Mouse (Mus musculus): ENCODE data around the gene Hs6st3.
A peak's percentile ranks its signal among the peaks of the same experiment; 100 is the strongest.

The Hs6st3 gene

DNA sequence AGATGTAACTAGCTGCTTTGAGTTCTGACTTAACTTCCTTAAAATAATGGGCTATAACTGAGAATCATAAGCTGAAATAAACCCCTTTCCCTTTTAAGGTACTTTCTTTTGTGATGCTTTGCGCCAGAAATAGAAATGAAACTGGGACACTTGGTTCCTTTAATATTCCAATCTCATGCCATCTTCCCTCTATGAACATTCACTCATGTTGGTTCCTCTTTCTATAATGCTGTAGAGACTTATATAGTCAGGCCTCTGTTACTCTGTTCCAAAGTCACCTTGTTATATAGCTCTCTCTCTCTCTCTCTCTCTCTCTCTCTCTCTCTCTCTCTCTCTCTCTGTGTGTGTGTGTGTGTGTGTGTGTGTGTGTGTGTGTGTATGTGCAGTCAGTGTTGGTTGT, 504.7 kb downstream of the Hs6st3 start:
- no peak for DNase-seq (ENCODE audit: low spot score in 2 of 2)

GRCm38 (mm10) chr14:119643840-119644239, 505.7 kb downstream of the Hs6st3 start:
- no peak for DNase-seq (ENCODE audit: low spot score in 2 of 2)

DNA sequence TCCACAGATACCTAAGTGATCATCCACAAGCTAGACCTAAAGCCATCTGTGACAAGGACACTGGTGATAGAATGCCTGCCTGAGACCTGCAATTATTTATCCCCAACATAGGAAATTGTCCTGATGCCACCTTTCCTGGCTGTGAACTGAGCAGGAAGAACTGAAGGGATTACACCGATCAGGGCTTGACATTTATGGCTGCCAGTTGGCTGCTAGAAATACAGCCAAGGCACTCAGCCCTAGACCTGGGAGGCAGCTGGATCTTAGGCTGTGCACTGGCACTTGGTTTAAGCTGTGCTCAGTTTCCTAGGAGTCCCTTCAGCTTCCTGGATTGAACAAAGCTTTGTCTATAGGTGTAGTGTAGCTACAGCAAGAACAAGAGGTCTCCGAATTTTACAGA, 518.8 kb downstream of the Hs6st3 start:
- no peak for DNase-seq (ENCODE audit: low spot score in 2 of 2)

DNA sequence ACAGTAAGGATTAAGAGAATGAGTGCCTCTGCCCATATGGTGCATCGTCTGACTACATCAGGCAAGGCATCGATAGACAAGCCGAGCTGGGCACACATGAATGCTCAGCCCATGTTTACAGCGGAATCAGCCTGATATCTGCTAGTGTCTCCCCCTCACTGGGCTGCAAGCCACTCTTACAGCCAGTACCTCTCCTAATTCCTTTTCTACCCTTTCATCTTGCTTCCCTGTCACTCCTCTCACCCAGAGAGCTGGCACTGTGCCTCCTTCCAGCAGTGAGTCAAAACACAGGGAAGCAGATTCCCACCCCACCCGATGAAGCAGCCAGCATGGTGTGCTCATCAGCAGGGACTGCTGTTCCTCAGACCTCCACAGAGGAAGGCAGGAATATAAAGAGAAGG, 527.6 kb downstream of the Hs6st3 start:
- DNase-seq (ENCODE audit: low spot score in 2 of 2), result peak in 1 of 2 experiments; percentile 45

DNA sequence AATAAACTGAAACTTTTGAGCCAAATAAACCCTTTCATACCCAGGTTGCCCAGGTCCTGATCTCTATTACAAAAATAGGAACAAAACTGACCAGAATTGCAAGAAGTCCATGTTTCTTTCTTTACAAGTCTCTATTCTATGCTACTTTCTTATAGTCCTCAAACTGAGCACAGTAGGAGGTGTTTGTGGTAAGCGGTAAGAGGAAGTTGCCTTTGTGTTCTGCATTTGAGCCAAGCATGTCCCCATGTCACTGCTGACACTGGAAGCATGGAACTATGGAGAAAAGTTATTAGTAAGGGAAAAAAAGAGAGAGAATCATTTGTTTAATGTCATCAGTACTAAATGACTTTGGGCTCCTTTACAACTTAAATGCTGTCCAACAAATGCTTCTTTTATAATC, 529.3 kb downstream of the Hs6st3 start:
- no peak for DNase-seq (ENCODE audit: low spot score in 2 of 2)

GRCm38 (mm10) chr14:119670836-119671587, 532.9 kb downstream of the Hs6st3 start:
- DNase-seq (ENCODE audit: low spot score in 2 of 2), result no peak

DNA sequence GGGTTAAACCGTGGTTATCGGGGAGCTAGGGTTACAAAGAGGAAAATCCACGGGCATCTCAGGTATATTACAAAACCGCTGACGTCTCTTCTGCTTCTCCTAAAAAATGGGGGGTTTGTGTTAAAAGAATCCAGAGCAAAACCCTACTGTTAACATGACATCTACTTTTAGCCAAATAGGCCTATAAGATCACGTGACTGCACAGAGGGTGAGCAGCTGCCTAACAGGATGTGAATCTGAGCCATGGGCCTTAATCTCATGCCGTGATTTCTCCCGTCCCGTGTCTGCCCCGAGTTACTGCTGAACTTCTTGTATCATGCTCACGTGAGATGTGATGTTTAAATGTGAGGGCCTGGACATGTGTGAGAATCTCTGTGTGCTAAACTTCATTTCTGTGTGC, 540.4 kb downstream of the Hs6st3 start:
- no peak for DNase-seq (ENCODE audit: low spot score in 2 of 2)

DNA sequence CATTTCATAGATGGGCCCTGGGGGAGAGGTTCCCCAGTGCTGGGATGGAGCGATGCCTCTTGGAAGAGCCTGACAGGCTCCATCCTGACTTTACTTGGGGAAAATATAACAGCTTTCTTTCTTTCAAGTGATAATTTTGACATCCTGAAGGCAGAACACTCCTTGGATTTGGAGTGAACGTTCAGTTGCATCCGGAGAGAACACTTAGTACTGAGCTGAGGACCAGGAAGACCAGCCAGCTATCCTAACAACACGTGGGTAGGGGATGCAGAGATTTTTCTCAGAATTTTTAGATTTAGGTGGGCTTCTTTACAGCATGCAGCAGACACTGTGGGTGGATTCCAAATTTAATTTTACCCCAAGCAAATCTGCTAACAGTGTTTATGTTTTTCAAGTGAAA, 541.9 kb downstream of the Hs6st3 start:
- DNase-seq (ENCODE audit: low spot score in 2 of 2), result no peak

DNA sequence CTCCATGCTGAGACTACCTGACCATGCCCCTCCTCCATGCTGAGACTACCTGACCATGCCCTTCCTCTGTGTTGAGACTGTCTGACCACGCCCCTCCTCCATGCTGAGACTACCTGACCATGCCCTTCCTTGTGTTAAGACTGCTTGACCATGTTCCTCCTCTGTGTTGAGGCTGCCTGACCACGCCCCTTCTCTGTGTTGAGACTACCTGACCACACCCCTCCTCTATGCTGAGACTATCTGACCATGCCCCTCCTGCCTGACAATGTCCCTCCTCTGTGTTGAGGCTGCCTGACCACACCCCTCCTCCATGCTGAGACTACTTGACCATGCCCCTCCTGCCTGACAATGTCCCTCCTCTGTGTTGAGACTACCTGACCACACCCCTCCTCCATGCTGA, 549.7 kb downstream of the Hs6st3 start:
- DNase-seq (ENCODE audit: low spot score in 2 of 2), result no peak

- no peak for DNase-seq (ENCODE audit: low spot score in 2 of 2)
These were observed 561.8 kb downstream of the Hs6st3 start for GRCm38 (mm10) chr14:119699982-119700381.

DNA sequence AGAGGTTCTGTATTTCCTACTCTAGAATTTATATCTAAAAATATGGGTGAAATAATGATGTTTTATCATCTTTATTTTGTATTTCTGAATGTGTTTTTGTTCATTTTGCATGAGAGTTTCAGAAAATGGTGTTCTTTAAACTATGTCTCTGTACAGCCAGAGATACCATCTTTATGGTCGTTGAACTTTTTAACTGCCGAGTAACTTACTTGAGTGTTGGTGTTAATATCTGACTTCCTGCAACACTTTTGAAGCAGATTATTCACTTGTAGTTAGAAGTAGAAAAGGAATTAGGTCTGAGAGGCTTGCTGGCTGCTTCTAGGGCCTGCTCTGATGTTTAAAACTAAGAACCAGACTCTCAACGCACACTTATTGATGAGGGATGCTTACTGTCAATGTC, 576.6 kb downstream of the Hs6st3 start:
- no peak for DNase-seq (ENCODE audit: low spot score in 2 of 2)

- no peak for DNase-seq (ENCODE audit: low spot score in 2 of 2)
These were observed 579.2 kb downstream of the Hs6st3 start for GRCm38 (mm10) chr14:119717323-119717722.

DNA sequence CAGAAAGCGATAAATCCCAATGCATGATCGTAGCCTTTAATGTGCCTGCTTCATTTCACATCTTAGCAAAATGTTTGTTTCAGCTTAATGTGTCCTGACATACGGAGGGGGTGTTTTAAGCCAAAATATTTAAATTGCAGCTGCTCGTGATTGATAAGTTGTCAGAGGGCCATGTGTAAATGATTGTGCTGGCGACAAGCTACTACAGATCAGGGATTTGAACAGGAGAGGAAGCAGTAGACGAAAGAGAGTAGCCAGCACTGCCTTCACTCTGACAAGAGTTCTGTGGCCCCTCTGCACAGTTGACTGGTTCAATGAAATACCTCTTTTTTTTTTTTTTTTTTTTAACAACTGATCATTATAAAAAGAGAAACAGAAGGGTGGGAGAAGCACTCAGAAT, 587.0 kb downstream of the Hs6st3 start:
- DNase-seq (ENCODE audit: low spot score in 2 of 2), result no peak

GRCm38 (mm10) chr14:119731436-119732080, 593.4 kb downstream of the Hs6st3 start:
- DNase-seq (ENCODE audit: low spot score in 2 of 2), result no peak

GRCm38 (mm10) chr14:119732219-119732618, 594.1 kb downstream of the Hs6st3 start:
- no peak for DNase-seq (ENCODE audit: low spot score in 2 of 2)

GRCm38 (mm10) chr14:119737408-119737961, 599.3 kb downstream of the Hs6st3 start:
- DNase-seq (ENCODE audit: low spot score in 2 of 2), result no peak

DNA sequence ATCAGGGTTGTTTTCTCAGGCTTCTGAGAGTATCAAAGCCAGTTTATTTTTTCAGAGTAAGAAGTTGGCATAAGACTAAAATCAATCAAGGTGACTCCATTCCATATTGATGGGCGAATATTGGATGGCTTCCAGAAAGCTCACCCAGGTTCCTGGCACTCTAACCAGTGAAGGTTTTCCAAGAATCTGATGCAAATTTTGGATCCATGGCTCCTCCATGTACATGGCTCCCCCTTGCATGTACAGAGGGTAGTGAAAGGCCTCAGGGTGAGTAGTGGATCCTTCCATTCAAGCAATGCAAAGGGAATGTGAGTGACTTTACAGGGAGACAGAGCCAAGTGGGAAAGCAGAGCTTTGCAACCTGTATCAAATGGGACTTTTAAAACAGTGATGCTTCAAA, 603.6 kb downstream of the Hs6st3 start:
- DNase-seq (ENCODE audit: low spot score in 2 of 2), result no peak

DNA sequence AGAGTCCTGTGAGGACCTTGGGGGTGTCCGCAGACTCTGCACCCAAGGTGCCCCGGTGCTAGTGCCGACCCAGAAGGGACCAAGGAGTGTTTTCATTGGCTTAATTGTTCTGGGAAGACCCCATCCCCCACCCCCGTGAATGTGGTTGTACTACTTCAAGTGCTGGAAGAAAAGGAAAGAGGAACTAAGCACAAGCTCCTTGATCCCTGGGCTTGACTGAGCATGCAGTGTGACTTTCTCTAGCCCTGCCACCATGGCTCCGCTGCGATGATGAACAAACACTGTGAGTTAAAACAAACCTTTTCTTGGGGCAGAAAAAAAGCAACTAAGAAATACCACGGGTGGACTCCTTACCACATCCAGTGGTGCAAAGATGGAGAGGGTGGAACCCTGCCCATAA, 623.2 kb downstream of the Hs6st3 start:
- no peak for DNase-seq (ENCODE audit: low spot score in 2 of 2)

DNA sequence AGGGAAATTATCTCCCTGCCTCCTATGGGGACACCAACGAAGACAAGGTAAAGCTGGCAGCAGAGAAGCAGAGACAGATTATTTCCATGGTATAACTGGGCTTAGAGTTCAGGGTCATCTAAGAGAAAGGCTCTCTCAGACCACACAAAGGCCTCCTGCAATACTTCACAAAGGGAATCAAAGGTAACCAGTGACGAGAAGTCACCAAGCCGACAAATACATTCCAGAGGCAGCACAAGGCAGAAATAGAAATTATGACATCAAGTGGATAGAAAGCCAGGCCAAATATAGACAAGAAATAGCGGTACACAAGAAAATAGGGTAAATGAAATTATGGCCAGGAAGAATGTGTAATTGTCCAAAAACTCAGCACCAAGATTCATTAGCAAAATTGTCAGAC, 633.9 kb downstream of the Hs6st3 start:
- DNase-seq (ENCODE audit: low spot score in 2 of 2), result no peak

GRCm38 (mm10) chr14:119776261-119776660, 638.1 kb downstream of the Hs6st3 start:
- no peak for DNase-seq (ENCODE audit: low spot score in 2 of 2)

- no peak for DNase-seq (ENCODE audit: low spot score in 2 of 2)
These were observed 641.9 kb downstream of the Hs6st3 start for GRCm38 (mm10) chr14:119779982-119780588.

DNA sequence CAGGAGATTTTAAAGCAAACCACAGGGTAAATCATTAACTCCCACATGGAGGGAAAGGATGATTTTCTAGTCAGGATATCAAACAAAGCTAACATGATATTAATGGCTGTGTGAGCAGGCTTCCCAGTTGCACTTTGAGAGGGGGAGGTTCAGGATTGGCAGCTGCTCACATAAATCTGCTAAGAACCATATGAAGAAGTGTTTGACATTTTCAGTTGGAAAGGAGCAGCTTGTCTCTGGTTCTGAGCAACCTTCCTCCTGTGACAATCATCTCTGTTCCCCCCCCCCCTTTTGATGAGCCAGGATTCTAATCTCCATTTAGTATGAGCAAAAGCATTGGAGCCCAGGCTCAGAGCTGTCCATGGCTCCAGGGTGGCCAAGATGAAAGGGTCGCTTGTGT, 643.0 kb downstream of the Hs6st3 start:
- no peak for DNase-seq (ENCODE audit: low spot score in 2 of 2)

- DNase-seq (ENCODE audit: low spot score in 2 of 2), result no peak
These were observed 651.3 kb downstream of the Hs6st3 start for GRCm38 (mm10) chr14:119789457-119789856.

All from frontal cortex, postnatal 14 days (tissue).